Mouse (Mus musculus) ES-E14 (cell line): ENCODE measurements around the gene Ovol3.

Source experiments
- CHD2 ChIP-seq: IDR thresholded peaks from 2 replicates; pipeline ENCODE4 v1.6.1; 2014; ENCODE audit warnings: mild to moderate bottlenecking, low read depth, low read length, inconsistent platforms
- MAFK ChIP-seq: IDR thresholded peaks from 2 replicates; pipeline ENCODE4 v1.6.1; 2014; ENCODE audit warnings: mild to moderate bottlenecking, low read depth, low read length, inconsistent platforms; ENCODE audit not compliant: insufficient read depth
- ZC3H11A ChIP-seq: IDR thresholded peaks from 2 replicates; pipeline ENCODE4 v1.6.1; 2012; ENCODE audit warnings: low read depth, mild to moderate bottlenecking, inconsistent platforms, low read length, borderline replicate concordance
- ZNF384 ChIP-seq: IDR thresholded peaks from 2 replicates; pipeline ENCODE4 v1.6.1; 2012; ENCODE audit warnings: low read depth, low read length, inconsistent platforms

GRCm38 (mm10) chr7:30265041-30265440, 29.5 kb upstream of the Ovol3 start:
- no peak for TF ChIP-seq ZC3H11A
- no peak for TF ChIP-seq CHD2
- no peak for TF ChIP-seq MAFK
- no peak for TF ChIP-seq ZNF384
